Mouse (Mus musculus) large intestine, adult 2 months (tissue): ENCODE results near the gene Armh1. TPM values are rescaled to one million over a fixed set of nuclear protein-coding genes. Genes with fewer than 3 reads are reported as not detected.
"Not testable (repeated sequence)": the region's sequence is repeated elsewhere in the genome, so short reads cannot be mapped to it uniquely, and the experiment has no call there.

Source experiments
- DNase-seq: peaks from one replicate; pipeline ENCODE4 v3.0.0-alpha.2; 2012; ENCODE audit warnings: low read depth, low spot score
- WGBS: fragments of 180-500 bp; shearing (Covaris S2); methylation state at CpG from one replicate; pipeline ENCODE4 v1.1.7; 2018; 5-methylcytosine and 5-hydroxymethylcytosine counted together
- polyA plus RNA-seq: library from polyadenylated mRNA; depleted of rRNA; stranded (reverse); fragments of >200 nt; gene quantifications from 2 replicates; pipeline ENCODE4 v1.2.3, GENCODE M21; 2012

Armh1 gene
- polyA plus RNA-seq, 1 experiment, result 0.05 TPM

DNA sequence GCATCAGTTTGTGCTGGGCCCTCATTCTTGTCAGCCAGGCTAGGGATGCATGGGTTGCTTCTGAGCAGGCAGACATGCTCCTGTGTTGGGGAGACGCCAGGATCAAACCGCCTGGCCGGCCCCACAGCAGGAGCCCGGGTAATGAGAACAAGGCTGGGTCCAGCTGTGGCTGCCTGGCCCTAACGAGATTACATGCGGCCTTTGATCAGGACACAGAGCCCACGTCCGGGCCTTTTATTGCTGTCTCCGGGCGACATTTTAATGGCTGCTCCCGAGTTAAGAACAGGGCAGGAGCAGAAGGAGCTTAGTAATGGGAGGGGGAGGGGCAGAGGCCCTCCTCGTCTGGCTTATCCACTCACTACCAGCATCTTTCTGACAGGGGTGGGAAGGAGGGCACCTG is 20.5 kb upstream of the Armh1 start:
- no peak for DNase-seq
- WGBS, result 16% methylated on average over 12 of the region's 12 CpGs

DNA sequence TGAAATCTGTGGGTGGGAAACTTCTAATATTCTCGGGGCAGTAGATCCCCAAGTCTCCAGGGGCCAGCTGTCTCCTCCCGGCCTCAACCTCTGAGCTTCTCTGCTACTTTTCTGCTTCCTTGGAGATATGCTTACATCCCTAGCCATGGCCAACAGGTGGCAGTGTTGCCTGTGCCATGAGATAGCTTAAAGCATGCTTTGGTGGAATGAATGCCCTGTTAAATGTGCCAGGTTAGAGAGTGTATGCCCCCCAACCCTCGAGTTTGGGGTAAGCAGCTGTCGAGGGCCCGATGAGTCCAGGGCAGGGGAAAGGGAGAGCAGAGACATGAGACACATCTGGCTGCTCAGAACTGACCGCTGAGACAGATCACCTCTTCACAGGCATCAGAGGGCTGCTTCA is 18.4 kb upstream of the Armh1 start:
- WGBS, result 13% methylated on average over 6 of the region's 6 CpGs
- no peak for DNase-seq

DNA sequence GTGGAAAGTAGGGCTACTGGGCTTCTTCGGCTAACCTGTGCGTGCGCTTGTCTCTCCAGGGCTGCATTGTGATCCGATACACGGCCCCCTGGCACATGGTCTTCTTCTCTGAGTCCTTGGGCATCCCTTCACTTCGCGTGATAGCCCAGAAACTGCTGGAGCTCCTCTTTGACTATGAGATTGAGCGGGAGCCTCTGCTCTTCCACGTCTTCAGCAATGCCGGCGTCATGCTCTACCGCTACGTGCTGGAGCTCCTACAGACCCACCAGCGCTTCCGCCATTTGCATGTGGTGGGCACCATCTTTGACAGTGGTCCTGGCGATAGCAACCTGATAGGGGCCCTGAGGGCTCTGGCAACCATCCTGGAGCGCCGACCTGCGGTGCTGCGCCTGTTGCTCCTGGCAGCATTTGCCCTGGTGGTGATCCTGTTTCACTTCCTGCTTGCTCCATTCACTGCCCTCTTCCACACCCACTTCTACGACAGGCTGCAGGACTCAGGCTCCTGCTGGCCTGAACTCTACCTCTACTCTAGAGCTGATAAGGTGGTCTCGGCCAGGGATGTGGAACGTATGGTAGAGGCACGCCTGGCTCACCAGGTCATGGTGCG is 16.0 kb upstream of the Armh1 start:
- WGBS, result 90% methylated on average over 25 of the region's 25 CpGs
- no peak for DNase-seq

DNA sequence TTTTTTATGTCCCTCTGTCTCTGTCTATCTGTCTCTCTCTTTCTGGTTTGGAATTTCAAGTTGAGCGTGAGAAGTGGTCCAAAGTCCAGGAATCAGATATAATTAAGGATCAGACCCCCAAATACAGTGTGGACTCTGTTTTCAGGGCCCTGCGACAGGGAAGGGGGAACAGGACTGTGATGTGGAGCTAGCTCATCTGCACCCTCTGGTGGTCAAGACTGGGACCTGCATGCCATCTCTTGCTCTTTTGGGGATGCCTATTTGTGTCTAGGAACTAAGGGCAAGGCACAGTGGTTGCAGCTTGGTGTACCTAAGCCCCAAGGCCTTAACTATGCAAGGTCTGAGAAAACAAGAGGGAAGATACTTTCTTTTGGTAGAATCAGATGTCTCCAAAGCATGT is 15.4 kb upstream of the Armh1 start:
- 11% methylated on average over 2 of the region's 2 CpGs for WGBS
- no peak for DNase-seq

DNA sequence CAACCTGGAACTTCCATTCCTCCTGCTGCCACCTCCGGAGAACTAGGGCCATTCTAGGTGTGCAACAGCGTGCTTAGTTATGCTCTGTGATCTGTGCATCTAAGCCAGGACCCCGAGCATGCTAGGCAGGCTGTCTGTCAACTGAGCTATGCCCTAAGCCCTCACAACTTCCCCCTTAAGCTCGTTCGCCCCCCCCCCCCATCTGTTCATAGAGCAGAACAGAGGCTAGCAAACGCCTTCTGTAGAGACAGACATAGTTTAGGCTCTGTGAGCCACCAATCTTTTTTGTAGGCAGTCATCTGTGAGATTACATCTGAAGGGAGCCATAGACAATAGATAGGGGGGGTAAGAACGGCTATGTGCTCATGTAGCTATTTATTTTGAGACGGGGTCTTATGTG is 11.1 kb upstream of the Armh1 start:
- 86% methylated on average over 8 of the region's 8 CpGs for WGBS
- DNase-seq, result no peak

DNA sequence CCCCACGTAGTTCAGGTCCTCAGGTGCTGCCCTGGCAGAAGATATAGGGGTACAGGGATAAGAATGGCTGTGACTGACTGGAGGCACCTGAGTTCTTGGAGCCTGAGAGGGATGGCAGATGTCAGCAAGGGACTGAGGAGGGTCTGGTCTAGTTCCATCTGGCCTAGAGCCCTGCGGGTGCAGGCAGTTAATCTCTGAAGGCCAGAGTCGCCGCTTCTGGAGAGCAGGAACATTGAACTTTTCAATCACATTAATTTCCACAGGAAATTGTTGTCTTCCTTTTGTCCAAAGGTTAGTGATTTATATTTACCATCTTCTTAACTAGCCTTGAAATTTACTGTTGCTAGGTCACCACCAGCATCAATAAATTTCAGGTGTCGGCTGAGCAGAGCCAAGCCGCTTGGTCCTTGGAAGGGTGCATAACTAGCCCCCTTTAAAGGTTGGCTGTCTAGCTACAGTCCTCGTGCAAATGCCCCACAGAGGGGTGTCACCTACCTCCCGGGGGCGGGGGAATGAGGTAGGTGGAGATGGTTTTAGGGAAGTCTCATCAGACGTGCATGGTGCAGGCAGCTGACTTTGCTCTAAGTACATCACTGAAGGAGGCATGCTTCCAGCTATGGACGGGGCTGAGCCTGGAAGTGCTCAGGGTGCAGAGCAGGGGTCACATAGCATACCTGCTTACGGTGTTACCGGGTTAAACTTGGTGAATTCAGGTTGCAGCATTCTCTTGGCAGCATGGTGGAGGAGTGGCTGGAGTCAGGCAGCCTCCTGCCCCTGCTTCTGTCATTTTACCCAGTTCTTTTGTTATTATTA is 10.4 kb upstream of the Armh1 start:
- WGBS, result 48% methylated on average over 13 of the region's 13 CpGs

DNA sequence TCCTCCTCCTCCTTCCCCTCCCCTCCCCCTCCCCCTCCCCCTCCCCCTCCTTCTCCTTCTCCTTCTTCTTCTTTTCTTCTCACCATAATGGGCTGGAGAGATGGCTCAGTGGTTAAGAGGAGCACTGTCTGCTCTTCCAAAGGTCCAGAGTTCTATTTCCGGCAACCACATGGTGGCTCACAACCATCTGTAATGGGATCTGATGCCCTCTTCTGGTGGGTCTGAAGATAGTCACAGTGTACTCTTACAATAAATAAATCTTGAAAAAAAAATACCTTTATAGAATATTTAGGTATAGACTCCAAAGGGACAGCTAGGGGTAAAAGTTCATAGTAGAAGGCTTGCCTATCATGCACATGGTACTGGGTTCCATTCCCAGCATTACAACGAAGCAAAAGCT is 9.3 kb upstream of the Armh1 start:
- WGBS, result 83% methylated on average over 2 of the region's 2 CpGs
- no peak for DNase-seq

More for the DNA sequence above, 10.4 kb upstream of the Armh1 start:
- no peak for DNase-seq

DNA sequence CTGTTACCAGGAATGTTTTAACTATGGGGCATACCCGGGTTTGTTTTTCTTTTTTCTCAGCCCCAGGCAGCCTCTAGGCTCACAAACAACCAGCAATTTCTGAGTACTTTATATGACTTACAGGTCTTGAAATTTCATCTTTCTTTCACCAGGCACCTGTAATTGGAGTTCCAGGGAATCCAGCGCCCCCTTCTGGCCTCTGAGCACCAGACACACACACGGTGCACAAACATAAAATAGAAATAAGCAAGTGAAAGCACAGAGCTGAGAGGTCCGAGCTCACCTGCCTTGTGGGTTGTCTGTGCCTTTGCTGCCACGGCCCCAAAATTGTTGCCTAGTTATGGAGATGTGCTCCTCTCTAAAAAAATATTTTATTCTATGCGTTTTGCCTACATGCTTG is 8.0 kb upstream of the Armh1 start:
- 82% methylated on average over 6 of the region's 6 CpGs for WGBS
- not testable (repeated sequence) for DNase-seq

DNA sequence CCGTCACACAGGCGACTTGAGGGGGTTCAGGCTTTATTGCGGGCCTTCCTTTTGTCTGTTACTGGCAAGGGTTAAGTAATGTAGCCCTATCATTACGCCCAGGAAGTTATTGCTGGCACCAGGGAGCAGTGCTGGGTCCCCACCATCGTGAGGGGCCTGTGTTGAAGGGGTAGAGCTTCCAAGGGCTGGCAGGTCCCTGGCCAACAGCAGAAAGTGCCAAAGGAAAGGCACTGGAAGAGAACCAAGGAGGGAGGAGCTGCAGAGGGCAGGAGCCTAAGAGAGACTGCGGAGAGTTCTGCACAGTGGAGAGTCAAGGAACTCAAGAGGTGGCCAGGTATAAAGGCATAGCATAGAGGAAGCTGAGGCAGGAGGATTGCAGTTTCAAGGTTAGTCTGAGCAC is 2.7 kb upstream of the Armh1 start:
- no peak for DNase-seq

DNA sequence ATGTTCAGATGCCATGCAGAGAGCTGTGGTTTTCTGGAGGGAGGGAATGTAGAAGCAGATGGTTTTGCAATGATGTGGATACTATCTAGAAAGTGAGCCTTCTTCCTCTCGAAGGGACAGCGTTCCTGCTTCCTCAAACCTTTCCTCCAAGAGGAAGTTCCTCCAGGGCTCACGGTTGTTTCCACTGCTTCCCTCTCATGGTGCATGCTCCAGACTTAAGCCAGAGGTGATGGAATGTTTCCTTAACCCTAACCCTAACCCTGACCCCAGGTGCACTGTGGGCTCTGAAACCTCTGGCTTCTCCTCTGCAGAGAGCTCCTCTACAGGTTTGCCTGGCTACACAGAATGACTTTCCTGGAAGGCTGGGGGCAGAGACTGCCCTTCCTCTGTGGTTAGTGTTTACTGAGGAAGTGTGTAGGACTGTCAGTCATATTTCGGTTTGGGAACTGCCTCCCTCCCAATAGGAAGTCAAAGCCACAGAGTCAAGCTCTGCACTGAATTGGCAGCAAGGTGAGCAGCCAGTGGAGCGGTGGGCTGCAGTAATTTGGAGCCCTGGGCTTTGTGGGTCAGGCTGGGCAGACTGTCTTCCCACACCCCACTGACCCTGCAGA is 2.2 kb upstream of the Armh1 start:
- 41% methylated on average over 5 of the region's 5 CpGs for WGBS
- DNase-seq, result no peak

More for the DNA sequence above, 2.7 kb upstream of the Armh1 start:
- 65% methylated on average over 6 of the region's 6 CpGs for WGBS

DNA sequence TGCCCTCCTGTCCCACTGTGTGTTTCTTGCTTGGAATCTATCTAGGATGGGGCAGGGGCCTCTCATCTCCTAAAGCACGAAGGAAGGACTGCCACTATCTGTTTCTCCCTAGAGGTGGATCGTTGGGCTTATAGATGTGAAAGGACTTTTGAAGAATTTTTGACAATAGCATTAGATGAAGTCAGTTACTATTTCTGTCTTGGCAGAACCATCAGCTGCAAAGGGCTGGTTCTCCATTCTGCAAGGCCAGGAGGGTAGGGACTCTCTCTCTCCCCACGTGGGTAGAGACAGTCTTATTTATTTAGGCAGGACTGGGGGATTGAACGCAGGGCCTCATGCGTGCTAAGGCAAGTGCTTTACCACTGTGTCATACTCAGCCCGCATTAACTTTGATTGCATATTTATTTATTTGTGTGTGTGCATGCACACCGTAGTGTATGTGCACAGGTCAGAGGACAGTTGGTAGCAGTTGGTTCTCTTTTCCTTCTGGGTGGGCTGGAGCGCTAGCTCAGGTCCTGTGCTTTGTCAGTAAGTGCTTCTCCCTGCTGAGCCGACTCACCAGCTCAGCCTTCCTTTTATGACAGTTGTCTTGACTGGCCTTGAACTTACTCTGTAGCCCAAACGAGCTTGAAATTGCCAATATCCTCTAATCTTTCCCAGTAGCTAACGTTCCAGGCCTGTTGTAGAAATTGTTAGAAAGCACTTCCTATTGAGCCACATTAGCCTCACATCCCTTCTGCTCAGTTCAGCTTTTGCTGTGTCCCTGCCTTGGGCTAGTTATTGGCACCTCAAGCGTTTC is 1.5 kb upstream of the Armh1 start:
- DNase-seq, result no peak

DNA sequence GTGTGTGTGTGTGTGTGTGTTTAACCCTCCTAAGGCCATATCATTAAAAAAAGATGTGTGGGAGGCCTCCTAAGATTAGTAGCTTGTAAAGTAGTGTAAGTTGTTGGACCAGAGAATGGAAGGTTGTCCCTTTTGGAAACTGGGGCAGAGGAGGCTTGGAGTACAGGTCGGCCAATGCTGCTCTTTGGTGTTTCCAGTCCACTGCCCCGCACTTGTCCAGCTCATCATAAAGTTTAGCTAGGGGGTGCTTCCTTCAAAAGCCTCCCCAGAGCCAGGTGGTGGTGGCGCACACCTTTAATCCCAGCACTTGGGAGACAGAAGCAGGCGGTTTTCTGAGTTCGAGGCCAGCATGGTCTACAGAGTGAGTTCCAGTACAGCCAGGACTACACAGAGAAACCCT is 830 bp upstream of the Armh1 start:
- DNase-seq, result no peak
- 69% methylated on average over 5 of the region's 5 CpGs for WGBS

More for the DNA sequence above, 1.5 kb upstream of the Armh1 start:
- 47% methylated on average over 12 of the region's 12 CpGs for WGBS

DNA sequence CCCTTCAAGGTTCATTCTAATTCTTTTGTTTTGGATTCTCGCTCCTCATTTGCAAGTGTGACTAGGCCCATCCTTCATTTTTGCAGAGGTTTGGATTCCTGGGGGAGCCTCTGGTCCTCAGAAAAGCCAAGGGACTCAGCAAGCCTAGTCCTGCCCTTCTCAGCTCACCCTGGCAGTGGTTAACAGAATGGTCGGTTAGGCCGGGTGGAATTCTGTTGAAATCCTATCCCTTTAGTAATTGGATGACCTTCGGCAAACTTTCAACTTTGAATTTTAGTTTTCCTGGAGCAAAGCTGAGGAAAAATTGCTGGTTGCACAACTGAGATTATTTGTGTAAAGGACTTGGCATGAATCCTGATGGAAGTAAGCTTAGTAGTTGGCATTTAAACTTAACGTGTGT is 426 bp upstream of the Armh1 start:
- WGBS, result 12% methylated on average over 5 of the region's 5 CpGs
- DNase-seq, result no peak

DNA sequence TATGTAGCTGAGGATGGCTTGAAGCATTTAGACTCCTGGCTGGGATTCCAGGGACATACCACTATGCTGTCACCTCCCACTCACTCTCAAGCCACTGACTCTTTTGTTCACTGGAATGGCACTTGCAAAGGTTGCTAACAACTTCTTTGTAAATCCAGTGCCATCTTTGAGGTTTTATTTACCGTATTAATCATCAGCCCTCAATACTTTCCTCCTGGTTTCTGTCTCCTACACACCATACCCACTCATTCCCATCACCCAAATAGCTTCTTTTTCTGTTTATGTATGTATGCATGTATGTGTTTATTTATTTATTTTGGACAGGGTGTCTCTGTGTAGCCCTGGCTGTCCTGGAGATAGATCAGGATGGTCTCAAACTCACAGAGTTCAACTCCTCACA is 943 bp downstream of the Armh1 start:
- WGBS, result 87% methylated on average over 1 of the region's 1 CpGs
- no peak for DNase-seq

DNA sequence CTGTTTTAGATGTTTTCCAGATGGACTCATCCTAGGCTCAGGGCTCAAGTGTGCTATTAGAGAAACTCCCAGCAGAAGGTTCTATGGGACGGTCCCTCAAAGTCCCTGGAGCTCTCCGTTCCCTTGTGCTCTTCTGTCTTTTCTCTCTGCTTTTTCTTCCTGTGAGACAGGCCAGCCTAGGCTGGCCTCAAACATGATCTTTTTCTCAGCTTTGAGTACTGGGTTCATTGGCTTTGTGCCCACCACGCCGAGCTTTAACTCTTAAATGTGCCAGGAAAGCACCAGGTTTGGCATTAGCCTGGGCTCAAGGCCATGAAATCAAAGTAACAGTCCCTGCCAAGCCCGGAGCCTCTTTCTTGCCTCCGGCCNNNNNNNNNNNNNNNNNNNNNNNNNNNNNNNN is 11.1 kb downstream of the Armh1 start:
- no peak for DNase-seq
- 51% methylated on average over 6 of the region's 6 CpGs for WGBS

DNA sequence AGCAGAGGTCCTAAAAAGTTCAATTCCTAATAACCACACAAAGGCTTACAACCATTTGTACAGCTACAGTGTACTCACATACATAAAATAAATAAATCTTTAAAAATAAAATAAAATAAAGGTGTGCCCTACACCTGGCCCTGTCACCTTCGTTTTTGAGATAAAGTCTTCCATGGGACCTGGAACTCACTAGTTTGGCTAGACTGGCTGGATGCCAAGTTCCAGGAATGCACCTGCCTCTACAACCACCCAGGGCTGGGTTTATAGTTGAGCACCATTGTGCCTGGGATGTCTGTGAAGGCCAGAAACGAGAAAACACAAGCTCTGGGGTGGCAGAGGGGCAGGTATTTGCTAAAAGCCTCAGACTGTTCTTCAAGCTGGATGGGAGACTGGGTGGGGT is 12.8 kb downstream of the Armh1 start:
- WGBS, result 18% methylated on average over 2 of the region's 2 CpGs
- DNase-seq, result no peak

DNA sequence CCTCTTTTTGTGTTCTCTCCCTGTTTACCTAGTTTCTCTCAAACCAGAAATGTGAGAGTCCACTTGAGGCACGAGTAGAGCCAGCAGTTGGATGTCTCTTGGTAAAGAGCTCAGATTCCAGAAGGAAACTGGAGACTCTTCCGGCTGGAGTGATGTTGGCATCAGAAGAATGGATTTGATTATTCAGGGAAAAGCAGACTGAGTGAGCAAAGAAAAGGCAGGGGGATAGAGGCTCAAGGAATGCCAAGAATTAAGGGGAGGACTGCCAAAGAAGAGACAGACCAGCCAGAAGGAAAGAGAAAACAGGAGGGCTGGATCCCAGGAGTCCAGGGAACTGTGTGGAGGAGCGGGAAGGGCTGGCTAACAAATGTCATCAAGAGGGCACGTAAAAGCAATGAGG is 16.1 kb downstream of the Armh1 start:
- 64% methylated on average over 4 of the region's 4 CpGs for WGBS
- DNase-seq, result no peak

DNA sequence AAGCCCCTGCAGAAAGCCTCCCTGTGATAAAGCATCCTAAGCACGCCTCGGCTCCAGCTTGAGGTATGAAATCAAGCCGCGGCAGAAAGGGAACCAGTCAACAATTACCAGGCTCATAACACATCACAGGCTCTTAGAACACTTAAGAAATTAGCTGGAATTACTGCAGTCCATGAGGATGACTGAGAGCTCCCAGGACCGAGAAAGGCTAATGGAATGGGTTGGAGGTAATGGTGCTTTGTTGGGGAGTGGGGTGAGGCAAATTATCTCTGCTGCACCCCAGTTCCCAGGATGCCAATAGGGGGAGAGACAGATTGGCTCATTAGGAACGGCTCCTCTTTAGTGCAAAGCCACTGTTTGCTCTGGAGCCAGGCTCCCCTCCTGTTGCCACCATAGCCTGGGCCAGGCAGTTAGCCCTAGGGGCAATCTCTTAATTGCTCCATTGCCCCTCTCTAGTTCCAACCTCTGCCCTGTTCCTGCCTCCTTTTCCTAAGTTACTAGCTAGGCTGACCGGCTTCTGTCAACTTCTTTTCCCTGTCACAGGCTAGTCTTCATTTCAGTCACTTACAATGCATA is 17.7 kb downstream of the Armh1 start:
- WGBS, result 65% methylated on average over 7 of the region's 7 CpGs
- no peak for DNase-seq

DNA sequence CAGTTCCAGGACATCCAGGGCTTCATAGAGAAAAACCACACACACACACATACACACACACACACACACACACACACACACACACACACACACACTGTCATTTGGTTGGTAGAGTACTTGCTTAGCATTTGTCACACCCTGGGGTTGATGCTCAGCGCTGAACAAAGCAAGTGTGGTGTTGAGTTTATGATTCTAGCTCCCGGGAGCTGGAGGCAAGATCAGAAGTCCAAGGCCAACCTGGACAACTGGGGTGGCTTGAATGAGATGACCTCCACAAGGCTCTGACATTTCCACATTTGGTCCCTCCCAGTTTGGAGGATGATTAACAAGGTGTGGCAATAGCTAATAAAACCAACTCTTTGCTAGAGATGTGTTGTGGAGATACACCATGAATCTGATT is 20.7 kb downstream of the Armh1 start:
- WGBS, result 48% methylated on average over 2 of the region's 2 CpGs
- no peak for DNase-seq

DNA sequence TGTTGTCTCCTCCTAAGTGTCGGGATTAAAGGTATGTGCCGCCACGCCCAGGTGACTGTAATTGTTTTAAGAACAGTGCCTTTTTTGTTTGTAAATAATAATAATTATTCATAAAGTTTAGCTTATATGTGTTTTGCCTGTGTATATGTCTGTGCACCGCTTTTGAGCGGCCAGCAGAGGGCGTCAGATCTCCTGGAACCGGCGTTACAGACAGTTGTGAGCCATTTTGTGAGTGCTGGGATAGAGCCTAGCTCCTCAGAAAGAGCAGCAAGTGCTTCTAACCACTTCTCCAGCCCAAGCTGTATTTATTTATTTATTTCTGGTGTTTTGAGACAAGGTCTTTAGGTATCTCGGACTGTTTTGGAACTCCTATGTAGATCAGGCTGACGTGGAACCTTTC is 21.6 kb downstream of the Armh1 start:
- no peak for DNase-seq
- 71% methylated on average over 10 of the region's 10 CpGs for WGBS
